Mouse (Mus musculus) limb, embryonic 14.5 days (tissue): Measurements from ENCODE around the gene Chsy1. TPM values are rescaled to one million over a fixed set of nuclear protein-coding genes. Genes with fewer than 3 reads are reported as not detected.

Experiments
- ATAC-seq: fragments of 200-750 bp; cut with Nextera tagmentation; 2 replicates; pipeline ENCODE4 v1.8.0; 2017; ENCODE audit warnings: low read depth, moderate number of reproducible peaks, moderate TSS enrichment; ENCODE audit not compliant: low FRiP score
- DNase-seq: peaks from one replicate; pipeline ENCODE4 v3.0.0-alpha.2; 2015; ENCODE audit warnings: low spot score
- H3K27ac ChIP-seq: fragments of 300-500 bp; sonication (generic); replicated peaks from 2 replicates; pipeline ENCODE4 v1.5.1; 2014; ENCODE audit warnings: low read depth, mild to moderate bottlenecking, low read length, moderate library complexity, mixed read lengths
- H3K27me3 ChIP-seq: fragments of 300-500 bp; sonication (generic); 2 replicates; pipeline ENCODE4 v1.6.1; 2014; ENCODE audit warnings: low read length, mixed read lengths; ENCODE audit not compliant: control insufficient read depth, insufficient read depth
- H3K36me3 ChIP-seq: fragments of 300-500 bp; sonication (generic); 2 replicates; pipeline ENCODE4 v1.6.1; 2014; ENCODE audit warnings: mild to moderate bottlenecking, low read length, moderate library complexity, mixed read lengths; ENCODE audit not compliant: control insufficient read depth, insufficient read depth
- H3K4me1 ChIP-seq: fragments of 300-500 bp; sonication (generic); 2 replicates; pipeline ENCODE4 v1.6.1; 2014; ENCODE audit warnings: antibody characterized with exemption, low read length, mixed read lengths; ENCODE audit not compliant: control insufficient read depth, insufficient read depth
- H3K4me2 ChIP-seq: fragments of 300-500 bp; sonication (generic); replicated peaks from 2 replicates; pipeline ENCODE4 v1.6.1; 2014; ENCODE audit warnings: low read depth, mild to moderate bottlenecking, low read length, moderate library complexity; ENCODE audit not compliant: severe bottlenecking
- H3K4me3 ChIP-seq: fragments of 300-500 bp; sonication (generic); replicated peaks from 2 replicates; pipeline ENCODE4 v1.5.1; 2014; ENCODE audit warnings: low read length
- H3K9ac ChIP-seq: fragments of 300-500 bp; sonication (generic); 2 replicates; pipeline ENCODE4 v1.6.1; 2014; ENCODE audit warnings: mild to moderate bottlenecking, low read depth, low read length, moderate library complexity; ENCODE audit not compliant: severe bottlenecking
- H3K9me3 ChIP-seq: fragments of 300-500 bp; sonication (generic); 2 replicates; pipeline ENCODE4 v1.6.1; 2016; ENCODE audit warnings: low read length; ENCODE audit not compliant: control insufficient read depth
- POLR2A ChIP-seq: fragments of 200-500 bp; IDR thresholded peaks from 2 replicates; pipeline ENCODE4 v1.8.0; 2012; ENCODE audit warnings: inconsistent platforms, mild to moderate bottlenecking, moderate library complexity, borderline replicate concordance; ENCODE audit not compliant: insufficient read depth, insufficient read length; ENCODE audit errors: extremely low read depth
- WGBS: fragments of 180-500 bp; shearing (Covaris S2); extraction: QIAGEN DNeasy Blood & Tissue Kit; methylation state at CpG from one replicate; pipeline ENCODE4 v1.1.7; 2014; 5-methylcytosine and 5-hydroxymethylcytosine counted together
- polyA plus RNA-seq, 2 experiments: library from polyadenylated mRNA; depleted of rRNA in 1 of 2; stranded (reverse) in 1 of 2; unstranded in 1 of 2; fragments of >200 nt; fragmentation: Nextera tagmentation in 1 of 2; extraction: Ambion mirVana in 1 of 2; gene quantifications; 2 replicates each; pipeline versions ENCODE4 v1.2.1 to v1.2.3; 2012 to 2014

Gene Chsy1
- polyA plus RNA-seq, 2 experiments: 33.3 to 33.6 TPM

- Histone ChIP-seq H3K9ac (no peak overlapping the region), H3K4me2 (no peak overlapping the region), H3K36me3 (peaks cover 9% of the 10 kb centered on the region), H3K27ac (no peak overlapping the region), H3K27me3 (no peaks in the 10 kb centered on the region), H3K9me3 (no peaks in the 10 kb centered on the region), H3K4me3 (no peak overlapping the region), H3K4me1 (peaks cover 25% of the 10 kb centered on the region)
- ATAC-seq (no peak), DNase-seq (no peak)
- TF ChIP-seq POLR2A: no peak
- WGBS: 18% methylated on average over 4 of the region's 4 CpGs
Observed at GRCm38 (mm10) chr7:66138301-66138700, 29.0 kb downstream of the Chsy1 start.

GRCm38 (mm10) chr7:66138878-66139277, 29.6 kb downstream of the Chsy1 start:
- H3K4me1 ChIP-seq: peaks cover 25% of the 10 kb centered on the region
- WGBS: 72% methylated on average over 5 of the region's 5 CpGs
- no peaks in the 10 kb centered on the region for H3K27me3 ChIP-seq
- DNase-seq (no peak), ATAC-seq (no peak)
- H3K36me3 ChIP-seq: peaks cover 9% of the 10 kb centered on the region
- H3K4me3 ChIP-seq: no peak overlapping the region
- H3K4me2 ChIP-seq: no peak overlapping the region
- no peaks in the 10 kb centered on the region for H3K9me3 ChIP-seq
- no peak overlapping the region for H3K9ac ChIP-seq
- H3K27ac ChIP-seq: no peak overlapping the region
- TF ChIP-seq POLR2A: no peak

GRCm38 (mm10) chr7:66140095-66140494, 30.8 kb downstream of the Chsy1 start:
- H3K4me2 ChIP-seq: no peak overlapping the region
- no peaks in the 10 kb centered on the region for H3K9me3 ChIP-seq
- H3K4me1 ChIP-seq: peaks cover 21% of the 10 kb centered on the region
- H3K36me3 ChIP-seq: peaks cover 9% of the 10 kb centered on the region
- no peak for TF ChIP-seq POLR2A
- H3K4me3 ChIP-seq: no peak overlapping the region
- ATAC-seq (no peak), DNase-seq (no peak)
- H3K9ac ChIP-seq: no peak overlapping the region
- no peak overlapping the region for H3K27ac ChIP-seq
- 78% methylated on average over 3 of the region's 3 CpGs for WGBS
- H3K27me3 ChIP-seq: no peaks in the 10 kb centered on the region

- DNase-seq (no peak), ATAC-seq (no peak; the same call in 1 of the 2 replicates)
- Histone ChIP-seq H3K9ac (no peak overlapping the region), H3K36me3 (peaks cover 9% of the 10 kb centered on the region), H3K4me1 (peaks cover 14% of the 10 kb centered on the region), H3K27me3 (no peaks in the 10 kb centered on the region), H3K27ac (no peak overlapping the region), H3K4me3 (no peak overlapping the region), H3K9me3 (no peaks in the 10 kb centered on the region), H3K4me2 (no peak overlapping the region)
- WGBS: 42% methylated on average over 4 of the region's 4 CpGs
- TF ChIP-seq POLR2A: no peak
Observed at GRCm38 (mm10) chr7:66140923-66141570, 31.7 kb downstream of the Chsy1 start.

- H3K27me3 ChIP-seq: no peaks in the 10 kb centered on the region
- H3K9me3 ChIP-seq: no peaks in the 10 kb centered on the region
- DNase-seq: no peak
- H3K4me1 ChIP-seq: peaks cover 14% of the 10 kb centered on the region
- no peak overlapping the region for H3K9ac ChIP-seq
- H3K4me3 ChIP-seq: no peak overlapping the region
- H3K36me3 ChIP-seq: peaks cover 9% of the 10 kb centered on the region
- no peak overlapping the region for H3K27ac ChIP-seq
- no peak for TF ChIP-seq POLR2A
- WGBS: 81% methylated on average over 7 of the region's 7 CpGs
- no peak for ATAC-seq
- H3K4me2 ChIP-seq: no peak overlapping the region
Observed at GRCm38 (mm10) chr7:66142514-66142913, 33.2 kb downstream of the Chsy1 start.

- H3K36me3 ChIP-seq: peaks cover 2% of the 10 kb centered on the region
- H3K4me2 ChIP-seq: no peak overlapping the region
- H3K9ac ChIP-seq: no peak overlapping the region
- no peak overlapping the region for H3K4me3 ChIP-seq
- WGBS: 95% methylated on average over 2 of the region's 2 CpGs
- H3K27me3 ChIP-seq: no peaks in the 10 kb centered on the region
- peaks cover 13% of the 10 kb centered on the region for H3K4me1 ChIP-seq
- DNase-seq (no peak), ATAC-seq (no peak)
- no peak for TF ChIP-seq POLR2A
- H3K9me3 ChIP-seq: no peaks in the 10 kb centered on the region
- no peak overlapping the region for H3K27ac ChIP-seq
Observed at GRCm38 (mm10) chr7:66144543-66144942, 35.2 kb downstream of the Chsy1 start.
